Mouse (Mus musculus) cerebellum, adult 11-12 months (tissue): ENCODE measurements around the gene Tm6sf2.
"Not testable (repeated sequence)": the region's sequence is repeated elsewhere in the genome, so short reads cannot be mapped to it uniquely, and the experiment has no call there.

Source experiments
- DNase-seq: peaks from one replicate; pipeline ENCODE4 v3.0.0; 2022

The Tm6sf2 gene

DNA sequence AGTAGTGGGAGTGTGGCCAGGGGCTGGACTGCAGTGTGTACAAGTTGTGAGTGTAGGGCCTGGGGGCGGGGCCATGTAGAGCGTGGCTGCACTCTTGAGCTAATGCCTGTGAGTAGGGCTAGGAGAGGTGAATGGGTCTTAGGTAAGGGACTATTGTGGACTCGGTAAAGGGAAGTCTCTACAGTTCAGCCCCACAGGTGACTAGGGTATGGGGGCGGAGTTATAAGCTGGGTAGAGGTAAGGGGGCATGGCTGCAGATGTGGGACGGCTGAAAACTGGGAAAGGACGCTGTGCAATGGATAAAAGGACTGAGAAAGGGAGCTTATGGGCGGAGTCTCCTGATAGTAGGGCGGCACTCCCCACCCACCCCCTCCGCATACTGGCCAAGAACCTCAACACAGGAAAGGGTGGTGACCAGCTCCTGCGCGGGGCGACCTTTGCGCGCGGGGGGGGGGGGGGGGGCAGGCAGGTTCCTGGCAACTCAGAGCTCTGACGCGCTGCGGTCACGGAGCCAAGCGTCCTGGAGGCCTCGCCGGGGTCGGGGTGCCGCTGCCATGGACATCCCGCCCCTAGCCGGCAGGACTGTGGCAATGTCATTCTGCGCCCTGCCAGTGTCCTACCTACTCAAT, at the start of gene Tm6sf2:
Gene Tm6sf2, plus strand, starts transcription at position 484 of the 629 bp plus-strand sequence.
- no peak for DNase-seq

DNA sequence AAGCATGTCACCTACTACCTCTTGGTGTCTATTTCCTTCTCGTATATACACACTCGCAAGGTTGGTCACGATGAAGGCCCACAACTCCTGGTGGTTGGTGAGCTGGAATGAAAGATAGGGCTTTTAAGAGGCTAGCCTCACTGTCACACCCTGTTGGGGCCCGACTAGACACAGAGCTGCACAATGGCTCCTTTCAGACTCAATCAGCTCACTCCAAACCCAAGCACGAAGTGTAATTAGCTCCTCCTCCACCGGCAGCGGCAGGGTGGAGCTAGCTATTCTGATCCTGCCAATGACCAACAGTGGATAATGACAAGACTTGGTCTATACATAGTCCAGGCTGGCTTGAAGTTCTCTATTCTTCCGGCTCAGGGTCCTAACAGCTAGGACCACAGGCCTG, 49.1 kb upstream of the Tm6sf2 start:
- DNase-seq, result no peak

DNA sequence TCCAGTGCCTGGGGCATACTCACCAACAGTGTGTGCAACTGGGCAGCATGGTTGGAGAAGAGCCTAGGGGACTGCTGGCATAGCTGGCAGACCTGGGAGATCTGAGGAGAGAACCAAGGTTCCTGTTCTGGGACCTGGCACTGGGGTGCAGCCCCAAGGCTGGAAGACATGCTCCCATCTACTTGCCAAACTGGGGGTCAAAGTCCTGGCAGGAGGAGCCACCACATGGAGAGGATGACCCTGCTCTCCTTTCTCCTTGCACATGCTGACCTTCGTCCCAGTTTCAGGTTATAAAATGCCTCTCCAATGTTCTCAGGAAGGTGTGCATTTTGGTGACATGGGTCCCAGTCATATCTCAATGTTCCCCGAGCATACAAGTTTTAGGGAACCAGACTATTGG, 46.6 kb upstream of the Tm6sf2 start:
- no peak for DNase-seq

DNA sequence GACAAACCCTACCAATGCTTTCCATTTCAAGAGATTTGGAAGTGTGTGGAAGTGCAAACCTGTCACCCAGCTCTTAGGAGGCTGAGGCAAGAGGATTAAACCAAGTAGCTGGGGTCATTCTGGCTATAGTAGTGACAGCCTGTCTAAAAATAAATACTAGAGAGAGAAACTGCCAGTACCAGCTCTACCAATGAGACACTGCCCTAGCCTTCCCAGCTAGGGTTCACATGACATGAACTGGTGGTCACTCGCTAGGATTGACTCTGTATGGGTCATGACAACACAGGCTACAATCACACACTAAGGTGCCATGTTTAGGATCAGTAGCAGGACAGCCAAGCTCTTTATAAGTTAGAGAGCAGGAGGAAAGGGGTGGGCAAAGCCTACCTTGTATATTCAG, 42.5 kb upstream of the Tm6sf2 start:
- DNase-seq, result no peak

GRCm38 (mm10) chr8:70037994-70038393, 34.7 kb upstream of the Tm6sf2 start:
- DNase-seq, result no peak

GRCm38 (mm10) chr8:70041885-70042546, 30.7 kb upstream of the Tm6sf2 start:
- DNase-seq, result no peak

DNA sequence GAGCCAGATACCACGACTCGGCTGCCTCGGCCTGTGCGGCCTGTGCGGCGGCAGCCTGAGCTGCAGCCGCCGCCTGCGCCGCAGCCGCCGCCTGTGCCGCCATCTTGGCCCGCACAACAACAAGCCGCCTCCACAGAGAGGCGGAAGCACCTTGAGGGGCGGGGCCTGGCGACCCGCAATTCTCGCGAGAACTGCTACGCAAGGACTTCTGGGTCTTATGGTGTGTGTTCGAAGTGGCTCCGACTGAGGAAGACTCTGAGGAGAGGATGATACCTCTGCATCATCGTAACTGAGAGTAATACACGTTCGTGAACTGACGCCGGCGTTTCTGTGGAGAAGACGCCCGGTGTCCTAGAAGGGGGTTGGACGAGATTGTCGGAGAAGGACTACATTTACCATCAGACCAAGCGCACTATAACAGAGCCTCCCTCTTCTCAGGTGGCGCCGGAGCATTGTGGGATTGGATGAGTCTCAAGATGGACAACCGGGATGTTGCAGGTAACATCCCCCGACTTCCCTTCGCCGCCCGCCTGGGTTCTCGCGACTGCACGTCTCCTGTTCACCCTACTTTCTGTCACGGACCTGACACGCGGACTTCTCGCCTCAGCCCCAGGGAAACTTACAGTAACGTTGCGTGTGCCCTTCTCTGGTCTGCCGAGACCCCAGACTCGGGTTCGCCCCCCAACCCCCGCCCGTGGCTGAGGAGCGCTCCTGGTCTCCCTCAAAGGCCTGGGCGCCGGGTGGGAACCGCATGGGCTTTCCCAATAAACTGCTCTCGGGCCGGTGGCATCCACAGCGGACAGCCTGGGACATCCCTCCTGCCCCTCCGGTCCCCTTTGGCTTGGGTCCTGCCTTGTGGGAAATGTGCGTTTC, 29.9 kb upstream of the Tm6sf2 start, which contains the start of the genes Mau2 and Sugp1:
Gene Mau2, minus strand, starts transcription at position 152 of the 873 bp plus-strand sequence.
Gene Sugp1, plus strand, starts transcription at position 231 of the 873 bp plus-strand sequence.
- peak; percentile 96 for DNase-seq

DNA sequence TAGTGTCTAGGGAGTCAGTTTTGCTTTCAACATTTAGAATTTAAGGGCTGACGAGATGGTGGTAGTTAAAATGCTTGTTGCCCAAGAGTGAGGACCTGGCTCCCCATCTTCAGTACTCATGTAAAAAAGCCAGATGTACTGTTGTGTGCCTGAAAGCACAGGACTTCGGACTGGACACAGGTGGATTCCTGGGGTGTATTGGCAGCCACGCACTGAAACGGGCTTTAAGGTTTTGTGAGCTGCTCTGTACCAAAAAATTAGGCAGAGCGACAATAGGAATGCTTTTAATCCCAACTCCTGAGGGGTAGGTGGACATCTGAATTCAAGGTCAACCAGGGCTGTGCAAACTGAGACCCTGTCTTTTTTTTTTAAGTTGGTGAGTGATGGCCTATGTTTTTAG, 28.7 kb upstream of the Tm6sf2 start:
- DNase-seq, result peak; percentile 31

- no peak for DNase-seq
Measured at GRCm38 (mm10) chr8:70049662-70050061, 23.1 kb upstream of the Tm6sf2 start.

- not testable (repeated sequence) for DNase-seq
Measured at GRCm38 (mm10) chr8:70050434-70050833, 22.3 kb upstream of the Tm6sf2 start.

- DNase-seq, result no peak
Measured at GRCm38 (mm10) chr8:70057721-70058120, 15.0 kb upstream of the Tm6sf2 start.

GRCm38 (mm10) chr8:70071836-70072440, 786 bp upstream of the Tm6sf2 start:
- no peak for DNase-seq

GRCm38 (mm10) chr8:70073120-70073519, 396 bp downstream of the Tm6sf2 start:
- no peak for DNase-seq

DNA sequence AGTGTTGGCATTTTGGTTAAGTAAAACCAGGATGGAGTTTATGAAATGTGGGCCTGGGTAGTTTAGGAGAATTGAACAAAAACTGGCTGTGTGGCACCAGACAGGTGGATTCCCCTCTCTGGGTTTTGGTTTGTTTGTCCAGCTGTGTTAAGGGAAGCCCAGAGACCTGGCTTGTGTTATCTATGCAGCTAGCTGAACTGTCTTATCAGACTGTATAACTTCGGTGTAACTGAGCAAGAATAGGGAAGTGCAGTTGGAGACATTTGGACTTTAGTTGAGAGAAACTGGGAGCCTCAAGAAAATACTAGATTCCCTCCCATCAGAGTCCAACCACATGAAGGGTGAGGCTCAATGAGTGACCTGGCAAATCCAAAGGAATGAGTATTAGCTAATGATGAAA, 958 bp downstream of the Tm6sf2 start:
- no peak for DNase-seq

- peak; percentile 52 for DNase-seq
Measured at GRCm38 (mm10) chr8:70081976-70082375, 9.3 kb downstream of the Tm6sf2 start.

DNA sequence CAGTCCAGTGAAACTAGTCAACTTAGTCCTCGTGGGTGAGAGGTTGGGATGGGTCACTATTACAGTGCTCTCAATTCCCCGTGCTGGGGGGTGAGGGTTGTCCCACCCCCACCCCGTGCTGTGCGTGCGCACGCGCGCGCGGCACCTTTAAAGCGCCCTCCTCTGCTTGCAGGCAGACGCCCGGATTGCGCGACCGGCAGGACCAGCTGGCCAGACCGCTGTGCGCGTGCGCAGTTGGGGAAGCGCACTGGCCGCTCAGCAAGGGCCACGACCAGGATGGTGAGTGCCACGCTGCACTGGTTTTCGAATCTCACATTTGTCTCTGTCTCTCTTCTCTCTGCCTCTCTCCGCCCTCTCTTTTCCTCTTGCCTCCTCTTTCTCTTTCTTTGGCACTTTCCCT, 10.6 kb downstream of the Tm6sf2 start, which contains the start of gene Hapln4:
Gene Hapln4, plus strand, starts transcription at position 173 of the 400 bp plus-strand sequence.
- peak; percentile 92 for DNase-seq

DNA sequence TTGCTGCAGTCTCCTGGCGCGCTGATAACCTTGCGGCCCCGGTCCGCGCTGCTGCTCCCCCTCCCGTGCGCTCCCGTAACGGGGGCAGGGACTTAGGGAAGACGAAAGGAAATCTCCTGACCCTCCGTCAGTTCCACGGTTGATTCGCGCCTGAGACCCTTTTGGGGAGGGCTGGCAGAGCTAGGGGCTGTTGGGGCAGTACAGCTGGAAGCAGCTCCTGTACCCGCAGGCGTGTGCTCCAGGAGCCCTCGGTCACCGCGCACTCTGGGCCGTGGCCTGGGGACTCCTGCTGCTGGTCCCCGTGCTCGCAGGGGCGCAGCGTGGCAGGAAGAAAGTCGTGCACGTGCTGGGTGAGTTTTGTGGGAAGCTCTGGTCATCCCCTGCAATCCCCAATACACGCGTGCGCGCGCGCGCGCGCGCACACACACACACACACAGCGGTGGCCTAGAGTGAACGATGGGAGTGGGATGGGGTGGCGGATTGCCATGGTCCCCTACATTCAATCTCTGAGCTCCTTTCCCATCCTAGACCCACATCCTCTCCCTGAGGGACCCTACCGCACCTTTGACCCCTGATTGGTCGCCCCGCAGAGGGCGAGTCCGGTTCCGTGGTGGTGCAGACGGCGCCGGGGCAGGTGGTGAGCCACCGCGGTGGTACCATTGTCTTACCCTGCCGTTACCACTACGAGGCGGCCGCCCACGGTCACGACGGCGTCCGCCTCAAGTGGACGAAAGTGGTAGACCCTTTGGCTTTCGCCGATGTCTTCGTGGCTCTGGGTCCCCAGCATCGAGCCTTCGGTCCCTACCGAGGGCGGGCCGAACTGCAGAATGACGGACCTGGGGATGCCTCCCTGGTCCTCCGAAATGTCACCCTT, 11.7 kb downstream of the Tm6sf2 start:
- peak; percentile 64 for DNase-seq

GRCm38 (mm10) chr8:70086151-70086550, 13.4 kb downstream of the Tm6sf2 start:
- DNase-seq, result no peak

GRCm38 (mm10) chr8:70087237-70087636, 14.5 kb downstream of the Tm6sf2 start:
- no peak for DNase-seq

- peak; percentile 42 for DNase-seq
Measured at GRCm38 (mm10) chr8:70087836-70088650, 15.3 kb downstream of the Tm6sf2 start.
